Mouse (Mus musculus) lung, postnatal 0 days (tissue): ENCODE measurements around the gene Slc4a10.

Experiments
- CTCF ChIP-seq: IDR thresholded peaks from 2 replicates; pipeline ENCODE4 v1.5.1; 2016; ENCODE audit warnings: antibody characterized with exemption, mild to moderate bottlenecking
- EP300 ChIP-seq: IDR thresholded peaks from 2 replicates; pipeline ENCODE4 v1.6.1; 2016; ENCODE audit warnings: antibody characterized with exemption, mild to moderate bottlenecking, control low read depth

DNA sequence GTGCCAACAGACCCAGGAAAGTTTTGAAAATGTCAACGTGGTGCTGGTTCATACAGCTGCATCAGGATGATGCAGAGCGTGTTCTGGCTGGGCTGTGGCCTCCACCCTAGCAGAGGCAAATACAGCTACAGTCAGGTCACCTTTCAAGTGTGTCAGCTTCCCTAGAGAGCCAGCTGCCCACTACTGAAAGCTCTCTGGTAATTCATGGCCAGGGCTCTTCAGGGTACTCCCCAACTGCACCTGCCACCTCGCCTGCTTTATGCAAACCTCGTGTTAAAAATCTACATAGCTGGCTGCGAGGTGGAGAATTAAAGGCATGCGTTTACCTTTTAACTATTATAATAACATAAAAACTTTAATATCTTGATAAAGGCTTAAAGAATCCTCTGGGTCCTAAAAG, 298.1 kb downstream of the Slc4a10 start:
- TF ChIP-seq CTCF, result no peak
- TF ChIP-seq EP300, result no peak
